Mouse (Mus musculus): ENCODE measurements around the gene Chaf1a. TPM values are rescaled to one million over a fixed set of nuclear protein-coding genes. Genes with fewer than 3 reads are reported as not detected.

Gene Chaf1a
- polyA plus RNA-seq, 1 experiment from 2014 or later, result 9.2 TPM

- Histone ChIP-seq H3K4me1 (ENCODE audit: control insufficient read depth in 2 of 2, insufficient read depth in 2 of 2, low read length in 2 of 2) (peaks cover 6 to 19% of the 10 kb centered on the region in 2 experiments), H3K36me3 (ENCODE audit: control insufficient read depth, insufficient read depth, low read length) (no peaks in the 10 kb centered on the region), H3K4me2 (ENCODE audit: low read length) (no peak overlapping the region), H3K4me3 (ENCODE audit: control insufficient read depth in 1 of 2, insufficient read depth in 1 of 2, low read depth in 1 of 2, low read length in 2 of 2) (no peak overlapping the region), H3K9ac (ENCODE audit: low read length) (no peak overlapping the region), H3K9me3 (ENCODE audit: control insufficient read depth, low read length) (no peaks in the 10 kb centered on the region), H3K27ac (replicated peaks in 1 of 2; ENCODE audit: control insufficient read depth in 1 of 2, insufficient read depth in 1 of 2, low read depth in 2 of 2, low read length in 2 of 2) (no peak overlapping the region), H3K27me3 (ENCODE audit: control insufficient read depth, insufficient read depth, low read length) (peaks cover 16% of the 10 kb centered on the region)
- 60% methylated on average over 3 of the region's 3 CpGs for WGBS
- ATAC-seq (ENCODE audit: insufficient number of reproducible peaks, insufficient read depth, low FRiP score, low read depth), result no peak
These were observed 72.5 kb downstream of the Chaf1a start for GRCm38 (mm10) chr17:56112743-56113142.

DNA sequence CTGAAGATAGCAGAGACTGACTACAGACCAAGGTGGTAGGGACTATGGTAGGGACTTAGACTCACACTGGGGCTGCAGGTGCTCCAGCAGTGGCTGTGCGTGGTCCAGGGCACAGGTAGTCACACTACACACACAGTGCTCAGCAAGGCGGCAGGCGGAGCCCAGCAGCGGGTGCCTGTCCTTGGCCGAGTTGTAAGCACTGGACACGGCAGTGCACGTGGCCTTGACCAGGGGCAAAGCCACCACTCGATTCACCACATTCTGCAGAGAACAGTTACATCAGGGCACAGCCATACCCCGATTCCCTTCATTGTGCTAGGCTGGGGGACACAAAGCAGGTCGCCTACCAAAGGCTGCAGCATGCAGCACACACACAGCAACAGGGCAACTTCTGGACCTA is 76.0 kb downstream of the Chaf1a start:
- no peak overlapping the region for H3K9ac ChIP-seq (ENCODE audit: low read length)
- H3K27ac ChIP-seq (replicated peaks in 1 of 2; ENCODE audit: control insufficient read depth in 1 of 2, insufficient read depth in 1 of 2, low read depth in 2 of 2, low read length in 2 of 2), result no peak overlapping the region
- no peaks in the 10 kb centered on the region for H3K9me3 ChIP-seq (ENCODE audit: control insufficient read depth, low read length)
- ATAC-seq (ENCODE audit: insufficient number of reproducible peaks, insufficient read depth, low FRiP score, low read depth), result no peak
- no peak overlapping the region for H3K4me2 ChIP-seq (ENCODE audit: low read length)
- H3K4me1 ChIP-seq (ENCODE audit: control insufficient read depth in 2 of 2, insufficient read depth in 2 of 2, low read length in 2 of 2), result peaks cover 15 to 17% of the 10 kb centered on the region in 2 experiments
- H3K36me3 ChIP-seq (ENCODE audit: control insufficient read depth, insufficient read depth, low read length), result no peaks in the 10 kb centered on the region
- no peak overlapping the region for H3K4me3 ChIP-seq (ENCODE audit: control insufficient read depth in 1 of 2, insufficient read depth in 1 of 2, low read depth in 1 of 2, low read length in 2 of 2)
- H3K27me3 ChIP-seq (ENCODE audit: control insufficient read depth, insufficient read depth, low read length), result peaks cover 43% of the 10 kb centered on the region
- 68% methylated on average over 10 of the region's 10 CpGs for WGBS

DNA sequence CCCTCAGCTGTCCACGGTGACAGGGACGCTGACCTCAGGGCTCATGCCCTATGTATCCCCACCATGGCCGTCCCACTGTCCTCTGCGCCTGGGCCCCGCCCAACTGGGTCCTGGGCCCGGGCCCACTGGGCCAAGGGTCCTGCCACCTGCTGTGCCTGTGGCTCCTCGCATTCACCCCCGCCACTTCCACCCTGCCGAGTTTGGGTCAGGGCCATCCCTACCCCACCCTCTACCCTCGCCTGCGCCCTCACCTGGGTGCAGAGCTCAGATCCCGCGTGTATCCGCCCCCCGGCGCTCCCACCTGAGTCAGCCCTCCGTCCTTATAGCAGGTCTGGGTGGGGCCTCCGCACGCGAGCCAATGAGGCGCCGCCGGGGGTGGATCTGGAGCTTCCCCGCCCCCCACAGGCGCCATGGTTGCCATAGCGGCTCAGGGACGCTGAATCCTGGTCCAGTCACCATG is 77.0 kb downstream of the Chaf1a start, which contains the start of gene Plin5:
Gene Plin5 (minus strand): TSS at position 346 of the 460 bp plus-strand sequence.
- H3K4me2 ChIP-seq (ENCODE audit: low read length), result peak within 1 kb of the TSS; percentile 66
- peak within 1 kb of the TSS; percentile 25 to 28; a peak in 3 of 4 replicates for H3K4me3 ChIP-seq (ENCODE audit: control insufficient read depth in 1 of 2, insufficient read depth in 1 of 2, low read depth in 1 of 2, low read length in 2 of 2)
- H3K27ac ChIP-seq (replicated peaks in 1 of 2; ENCODE audit: control insufficient read depth in 1 of 2, insufficient read depth in 1 of 2, low read depth in 2 of 2, low read length in 2 of 2), result no peak within 1 kb of the TSS
- peaks cover 3% of the 10 kb centered on the region for H3K9me3 ChIP-seq (ENCODE audit: control insufficient read depth, low read length)
- peaks cover 15 to 17% of the 10 kb centered on the region in 2 experiments for H3K4me1 ChIP-seq (ENCODE audit: control insufficient read depth in 2 of 2, insufficient read depth in 2 of 2, low read length in 2 of 2)
- H3K36me3 ChIP-seq (ENCODE audit: control insufficient read depth, insufficient read depth, low read length), result no peaks in the 10 kb centered on the region
- H3K27me3 ChIP-seq (ENCODE audit: control insufficient read depth, insufficient read depth, low read length), result peaks cover 54% of the 10 kb centered on the region
- ATAC-seq (ENCODE audit: insufficient number of reproducible peaks, insufficient read depth, low FRiP score, low read depth), result no peak
- peak within 1 kb of the TSS; percentile 21; the same call in 1 of the 2 replicates for H3K9ac ChIP-seq (ENCODE audit: low read length)
- 2% methylated on average over 27 of the region's 27 CpGs for WGBS

GRCm38 (mm10) chr17:56119431-56119830 is 79.2 kb downstream of the Chaf1a start:
- no peak overlapping the region for H3K9ac ChIP-seq (ENCODE audit: low read length)
- ATAC-seq (ENCODE audit: insufficient number of reproducible peaks, insufficient read depth, low FRiP score, low read depth), result no peak

DNA sequence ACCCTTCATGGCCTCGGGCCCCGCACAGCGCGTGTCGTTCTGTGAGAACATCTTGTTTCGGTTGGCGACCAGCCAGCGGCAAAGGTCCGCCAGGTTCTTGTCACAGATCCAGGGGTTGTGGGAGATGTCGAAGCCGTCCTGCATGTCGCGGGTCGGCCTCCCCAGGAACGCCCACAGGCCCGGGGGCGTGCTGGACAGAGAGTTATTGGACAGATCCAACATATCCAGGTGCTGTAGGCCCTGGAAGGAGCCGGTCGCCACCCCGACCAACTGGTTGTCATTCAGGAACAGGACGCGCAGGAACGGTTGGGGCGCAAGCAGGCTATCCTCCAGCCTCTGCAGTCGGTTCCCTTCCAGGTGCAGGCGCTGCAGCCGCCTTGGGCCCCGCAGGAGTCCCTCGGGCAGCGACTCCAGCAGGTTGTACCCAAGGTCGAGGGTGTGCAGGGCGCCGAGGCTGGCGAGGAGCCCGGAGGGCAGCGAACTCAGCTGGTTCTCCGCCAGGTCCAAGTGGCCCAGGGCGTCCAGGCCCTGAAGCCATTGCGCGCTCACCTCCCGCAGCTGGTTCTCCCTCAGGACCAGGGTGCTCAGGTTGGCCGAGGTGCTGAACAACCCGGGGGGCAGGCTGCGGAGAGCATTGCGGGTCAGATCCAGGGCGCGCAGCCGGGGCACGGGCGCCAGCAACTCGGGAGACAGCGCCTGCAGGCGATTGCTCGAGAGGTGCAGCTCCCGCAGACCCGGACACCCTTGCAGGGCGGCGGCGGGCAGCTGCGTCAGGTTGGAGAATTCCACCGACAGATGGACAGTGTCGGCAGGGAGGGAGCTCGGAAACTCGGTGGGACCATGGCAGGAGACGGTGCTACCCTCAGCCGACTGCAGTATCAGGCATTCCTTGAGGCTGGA is 80.0 kb downstream of the Chaf1a start:
- peak overlapping the region; percentile 71 for H3K4me2 ChIP-seq (ENCODE audit: low read length)
- no peak for ATAC-seq (ENCODE audit: insufficient number of reproducible peaks, insufficient read depth, low FRiP score, low read depth)

More at GRCm38 (mm10) chr17:56119431-56119830, 79.2 kb downstream of the Chaf1a start:
- Histone ChIP-seq H3K36me3 (ENCODE audit: control insufficient read depth, insufficient read depth, low read length) (no peaks in the 10 kb centered on the region), H3K27me3 (ENCODE audit: control insufficient read depth, insufficient read depth, low read length) (peaks cover 76% of the 10 kb centered on the region), H3K4me3 (ENCODE audit: control insufficient read depth in 1 of 2, insufficient read depth in 1 of 2, low read depth in 1 of 2, low read length in 2 of 2) (peak overlapping the region in 1 of 2 experiments; percentile 35; a peak in 2 of 4 replicates), H3K27ac (replicated peaks in 1 of 2; ENCODE audit: control insufficient read depth in 1 of 2, insufficient read depth in 1 of 2, low read depth in 2 of 2, low read length in 2 of 2) (no peak overlapping the region), H3K9me3 (ENCODE audit: control insufficient read depth, low read length) (peaks cover 18% of the 10 kb centered on the region), H3K4me1 (ENCODE audit: control insufficient read depth in 2 of 2, insufficient read depth in 2 of 2, low read length in 2 of 2) (peaks cover 15 to 23% of the 10 kb centered on the region in 2 experiments), H3K4me2 (ENCODE audit: low read length) (peak overlapping the region; percentile 71)
- 38% methylated on average over 12 of the region's 12 CpGs for WGBS

GRCm38 (mm10) chr17:56121826-56122225 is 81.6 kb downstream of the Chaf1a start, which contains the start of gene Lrg1:
Gene Lrg1, minus strand, starts transcription at chr17:56122001.
- no peak within 1 kb of the TSS for H3K9ac ChIP-seq (ENCODE audit: low read length)
- 49% methylated on average over 2 of the region's 2 CpGs for WGBS
- peak within 1 kb of the TSS; percentile 71; the same call in 1 of the 2 replicates for H3K4me2 ChIP-seq (ENCODE audit: low read length)
- H3K9me3 ChIP-seq (ENCODE audit: control insufficient read depth, low read length), result peaks cover 18% of the 10 kb centered on the region
- ATAC-seq (ENCODE audit: insufficient number of reproducible peaks, insufficient read depth, low FRiP score, low read depth), result no peak
- H3K36me3 ChIP-seq (ENCODE audit: control insufficient read depth, insufficient read depth, low read length), result no peaks in the 10 kb centered on the region
- 0 out of 4 replicates have a peak within 1 kb of the TSS, but pooled peaks of 1 of the 2 experiments have one; percentile 35 for H3K4me3 ChIP-seq (ENCODE audit: control insufficient read depth in 1 of 2, insufficient read depth in 1 of 2, low read depth in 1 of 2, low read length in 2 of 2)
- H3K4me1 ChIP-seq (ENCODE audit: control insufficient read depth in 2 of 2, insufficient read depth in 2 of 2, low read length in 2 of 2), result peaks cover 17 to 23% of the 10 kb centered on the region in 2 experiments
- no peak within 1 kb of the TSS for H3K27ac ChIP-seq (replicated peaks in 1 of 2; ENCODE audit: control insufficient read depth in 1 of 2, insufficient read depth in 1 of 2, low read depth in 2 of 2, low read length in 2 of 2)
- peaks cover 77% of the 10 kb centered on the region for H3K27me3 ChIP-seq (ENCODE audit: control insufficient read depth, insufficient read depth, low read length)

More for the DNA sequence above, 80.0 kb downstream of the Chaf1a start:
- Histone ChIP-seq H3K4me3 (ENCODE audit: control insufficient read depth in 1 of 2, insufficient read depth in 1 of 2, low read depth in 1 of 2, low read length in 2 of 2) (peak overlapping the region; percentile 31 to 35), H3K27me3 (ENCODE audit: control insufficient read depth, insufficient read depth, low read length) (peaks cover 80% of the 10 kb centered on the region), H3K9ac (ENCODE audit: low read length) (peak overlapping the region; percentile 46), H3K36me3 (ENCODE audit: control insufficient read depth, insufficient read depth, low read length) (no peaks in the 10 kb centered on the region), H3K27ac (replicated peaks in 1 of 2; ENCODE audit: control insufficient read depth in 1 of 2, insufficient read depth in 1 of 2, low read depth in 2 of 2, low read length in 2 of 2) (no peak overlapping the region), H3K9me3 (ENCODE audit: control insufficient read depth, low read length) (peaks cover 18% of the 10 kb centered on the region), H3K4me1 (ENCODE audit: control insufficient read depth in 2 of 2, insufficient read depth in 2 of 2, low read length in 2 of 2) (peaks cover 17 to 23% of the 10 kb centered on the region in 2 experiments)
- WGBS, result 4% methylated on average over 66 of the region's 66 CpGs

All from heart, embryonic 14.5 days (tissue).